Mouse (Mus musculus): ENCODE data around the gene Sirt6.

Gene Sirt6

DNA sequence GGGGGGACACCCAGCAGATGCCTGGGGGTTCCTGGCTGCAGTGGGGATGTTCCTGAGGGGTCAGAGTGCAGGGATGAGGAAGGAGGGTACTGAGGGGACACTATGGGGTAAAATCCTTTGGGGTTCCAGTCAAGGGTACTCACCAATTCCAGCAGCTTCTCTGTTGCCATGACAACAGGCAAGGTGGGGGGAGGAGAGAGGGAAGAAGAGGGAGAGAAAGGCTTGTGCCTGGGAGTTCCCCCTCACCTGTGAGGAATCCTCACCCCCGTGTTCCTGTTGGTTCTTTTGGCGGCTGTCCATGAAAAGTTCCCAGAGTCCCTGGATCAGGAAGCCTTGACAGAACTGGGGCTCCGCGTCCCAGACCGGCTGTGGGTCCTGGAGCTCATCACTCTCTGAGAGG lies 32.0 kb downstream of the Sirt6 start:
- DNase-seq (ENCODE audit: low spot score in 2 of 2): no peak

DNA sequence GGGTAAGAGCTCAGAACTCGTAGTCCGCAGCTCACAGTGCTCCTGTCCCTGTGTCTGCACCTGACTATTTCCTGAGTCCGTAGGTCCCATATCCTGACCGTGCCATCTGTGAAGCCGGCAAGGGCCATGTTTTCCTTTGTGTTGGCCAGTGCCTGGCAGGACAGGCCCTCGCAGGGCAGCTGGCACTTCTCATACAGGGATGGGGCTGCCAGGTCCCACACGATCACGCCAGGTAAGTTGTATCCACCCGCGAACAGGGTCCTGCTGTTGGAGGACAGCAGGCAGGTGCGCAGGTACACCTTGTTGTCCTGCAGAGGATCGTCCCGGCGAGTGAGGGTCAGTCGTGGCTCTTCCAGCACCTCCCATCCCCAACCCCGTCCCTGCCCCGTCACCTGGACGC lies 33.7 kb downstream of the Sirt6 start:
- DNase-seq (ENCODE audit: low spot score in 2 of 2): no peak

DNA sequence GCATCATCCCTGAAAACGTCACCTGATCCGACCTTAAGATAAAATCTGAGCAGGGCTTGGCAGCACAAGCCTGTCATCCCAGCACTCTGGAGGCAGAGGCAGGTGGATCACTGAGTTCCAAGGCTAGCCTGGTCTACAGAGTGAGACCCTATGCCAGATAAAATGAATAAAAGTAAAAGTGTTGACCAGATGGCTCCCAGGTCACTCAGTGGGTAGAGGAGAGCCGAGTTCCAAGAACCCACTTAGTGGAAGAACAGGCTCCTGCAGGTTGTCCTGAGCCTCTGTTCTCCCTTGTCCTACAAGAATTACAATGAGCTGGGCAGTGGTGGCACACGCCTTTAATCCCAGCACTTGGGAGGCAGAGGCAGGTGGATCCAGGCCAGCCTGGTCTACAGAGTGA lies 34.4 kb downstream of the Sirt6 start:
- DNase-seq (ENCODE audit: low spot score in 2 of 2): no peak

DNA sequence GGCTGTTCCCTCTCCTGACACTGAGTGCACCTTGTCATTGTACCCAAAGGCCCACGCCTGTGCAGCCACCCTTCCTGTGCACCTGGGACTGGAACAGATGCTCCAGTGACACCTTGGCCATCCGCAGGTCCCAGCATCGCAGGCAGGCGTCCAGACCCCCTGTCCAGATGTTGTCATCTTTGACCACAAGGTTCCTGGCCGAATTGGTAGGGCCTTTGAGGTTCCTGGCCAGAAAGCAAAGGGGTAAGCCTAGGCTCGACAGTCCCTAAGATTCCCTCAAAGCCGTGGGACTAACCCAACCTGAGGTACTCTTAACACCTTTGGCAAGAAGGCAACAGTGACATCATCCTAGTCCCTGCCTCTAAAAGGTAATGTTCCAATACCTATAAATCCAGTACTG lies 35.0 kb downstream of the Sirt6 start:
- no peak for DNase-seq (ENCODE audit: low spot score in 2 of 2)

DNA sequence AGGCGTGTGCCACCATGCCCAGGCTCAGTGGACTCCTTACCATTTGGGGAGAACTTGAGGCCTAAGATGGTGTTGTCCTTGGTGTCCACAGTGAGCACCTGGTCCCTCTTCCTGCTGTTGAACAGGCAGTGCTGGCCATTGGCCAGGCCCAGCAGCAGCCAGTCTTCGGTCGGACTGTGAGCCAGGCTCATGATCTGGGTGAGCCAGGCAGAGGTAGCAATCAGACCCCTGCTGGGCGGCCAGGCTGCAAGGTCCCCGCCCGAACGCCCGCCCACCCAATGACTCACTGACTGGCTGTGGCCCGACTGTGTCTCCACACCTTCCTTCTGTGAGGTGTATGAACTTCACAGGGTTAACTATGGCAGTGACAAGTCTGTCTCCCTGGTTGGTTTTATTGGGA lies 35.8 kb downstream of the Sirt6 start:
- no peak for DNase-seq (ENCODE audit: low spot score in 2 of 2)

DNA sequence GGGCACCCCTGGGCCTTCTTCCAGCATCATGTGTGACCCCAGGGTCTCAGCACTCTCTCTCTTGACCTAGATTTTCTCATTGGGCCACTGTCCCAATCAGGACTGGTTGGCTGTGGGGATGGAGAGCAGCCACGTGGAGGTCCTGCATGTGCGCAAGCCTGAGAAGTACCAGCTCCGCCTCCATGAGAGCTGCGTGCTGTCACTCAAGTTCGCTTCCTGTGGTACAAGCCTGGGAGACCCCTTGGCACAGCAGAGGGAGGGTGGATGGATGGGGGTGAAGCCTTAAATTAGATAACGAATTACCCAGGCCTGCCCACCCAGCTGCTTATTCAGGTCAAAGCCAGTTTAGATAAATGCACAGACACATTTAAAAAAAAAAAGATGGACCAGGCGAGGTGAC lies 38.9 kb downstream of the Sirt6 start:
- DNase-seq (ENCODE audit: low spot score in 2 of 2): no peak

DNA sequence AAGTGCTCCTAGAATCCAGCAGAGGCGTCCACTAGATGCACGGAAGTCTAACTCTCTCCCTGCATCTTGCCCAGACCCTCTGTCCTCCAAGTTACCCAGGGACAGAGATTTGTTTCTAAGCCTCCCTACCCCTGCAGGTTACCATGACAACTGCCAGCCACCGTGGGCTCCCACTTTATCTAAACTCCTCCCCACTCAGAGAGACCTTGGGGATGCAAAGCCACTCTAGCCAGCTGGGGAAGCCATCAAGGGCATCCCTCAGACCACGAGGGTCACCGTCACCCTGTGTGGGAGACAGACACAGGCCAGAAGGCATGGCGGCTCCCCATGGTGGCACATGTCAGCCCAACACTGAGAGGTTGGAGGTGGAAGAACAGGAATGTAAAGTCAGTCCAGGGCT lies 44.2 kb downstream of the Sirt6 start:
- no peak for DNase-seq (ENCODE audit: low spot score in 2 of 2)

DNA sequence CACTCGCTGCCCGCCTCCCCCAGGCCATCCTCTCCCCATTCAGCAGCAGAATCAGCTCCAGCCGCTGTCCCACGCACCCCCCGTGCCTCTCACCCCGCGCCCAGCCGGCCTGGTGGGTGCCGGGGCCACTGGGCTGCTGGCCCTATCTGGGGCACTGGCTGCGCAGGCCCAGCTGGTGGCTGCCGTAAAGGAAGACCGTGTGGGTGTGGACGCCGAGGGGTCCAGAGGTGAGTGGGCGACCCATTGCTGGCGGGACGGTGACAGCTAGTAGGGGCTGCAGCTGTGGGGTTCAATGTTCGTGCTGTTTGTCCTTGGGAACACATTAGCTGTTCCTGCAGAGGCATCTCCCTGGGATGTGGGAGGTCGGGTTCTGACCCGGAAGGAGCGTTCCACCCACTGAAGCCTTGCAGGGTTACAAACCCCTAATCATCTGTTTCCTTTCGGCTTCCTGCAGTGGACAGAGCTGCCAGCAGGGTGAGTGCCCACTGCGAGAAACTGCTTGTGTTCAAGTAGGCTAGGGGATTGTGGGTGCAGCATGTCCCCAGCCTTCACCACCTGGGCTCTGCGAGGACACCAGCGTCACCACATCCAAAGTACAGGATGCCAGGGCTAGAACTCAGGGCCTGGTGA lies 47.0 kb downstream of the Sirt6 start:
- no peak for DNase-seq (ENCODE audit: low spot score in 2 of 2)

DNA sequence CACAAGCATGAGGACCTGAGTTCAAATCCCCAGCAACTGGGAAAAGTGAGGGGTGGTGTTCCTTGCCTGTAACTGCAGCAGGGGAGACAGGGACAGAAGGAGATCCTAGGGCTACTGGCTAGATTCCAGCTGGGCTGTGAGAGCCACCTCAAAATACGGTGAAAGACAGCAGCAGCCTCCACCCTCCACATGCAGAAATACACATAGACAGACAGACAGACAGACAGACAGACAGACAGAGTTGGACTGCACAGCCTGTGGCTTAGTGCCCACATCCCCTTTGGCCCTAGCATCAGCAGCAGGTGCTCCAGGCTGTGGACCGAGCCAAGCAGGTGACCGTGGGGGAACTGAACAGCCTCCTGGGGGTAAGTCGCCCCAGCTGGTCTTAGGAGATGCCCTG lies 47.6 kb downstream of the Sirt6 start:
- no peak for DNase-seq (ENCODE audit: low spot score in 2 of 2)

DNA sequence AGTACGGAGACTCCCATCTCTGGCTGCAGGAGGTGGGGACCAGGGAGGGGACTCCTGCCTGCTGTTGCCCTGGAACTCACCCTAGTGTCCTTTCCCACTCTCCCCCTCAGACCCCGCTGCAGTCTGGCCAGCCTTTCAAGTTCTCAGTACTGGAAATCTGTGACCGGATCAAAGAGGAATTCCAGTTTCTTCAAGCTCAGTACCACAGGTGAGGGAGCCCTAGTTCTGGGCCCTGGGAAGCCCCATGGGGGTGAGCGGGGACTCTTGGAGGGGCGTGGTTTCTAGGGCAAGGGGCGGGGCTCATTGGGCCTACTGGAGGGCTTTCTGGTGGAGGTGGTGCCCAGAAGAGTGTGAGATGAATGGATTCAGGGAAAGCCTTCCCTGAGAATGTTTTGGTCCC lies 51.9 kb downstream of the Sirt6 start:
- DNase-seq (ENCODE audit: low spot score in 2 of 2): no peak

DNA sequence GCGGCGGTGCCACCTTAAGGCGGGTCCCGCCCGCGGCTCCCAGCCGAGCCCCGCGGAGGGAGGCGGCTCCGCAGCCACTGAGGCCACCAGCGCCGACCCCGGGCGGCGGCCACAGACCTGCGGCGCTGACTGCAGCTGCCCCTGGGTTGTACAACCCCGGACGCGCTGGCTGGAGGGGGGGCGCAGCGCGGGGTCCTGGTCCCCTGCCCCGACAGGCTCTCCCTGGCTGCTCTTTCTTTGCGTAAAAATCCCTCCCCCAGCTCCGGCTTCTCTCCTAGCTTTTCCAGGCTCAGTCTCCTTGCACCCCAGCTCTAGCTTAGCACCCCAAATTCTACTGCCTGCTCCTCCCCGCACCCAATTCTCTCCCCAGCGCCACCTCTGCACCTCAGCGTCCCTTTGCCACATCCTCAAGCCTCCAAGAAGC lies 52.4 kb downstream of the Sirt6 start:
- DNase-seq (ENCODE audit: low spot score in 2 of 2): no peak

DNA sequence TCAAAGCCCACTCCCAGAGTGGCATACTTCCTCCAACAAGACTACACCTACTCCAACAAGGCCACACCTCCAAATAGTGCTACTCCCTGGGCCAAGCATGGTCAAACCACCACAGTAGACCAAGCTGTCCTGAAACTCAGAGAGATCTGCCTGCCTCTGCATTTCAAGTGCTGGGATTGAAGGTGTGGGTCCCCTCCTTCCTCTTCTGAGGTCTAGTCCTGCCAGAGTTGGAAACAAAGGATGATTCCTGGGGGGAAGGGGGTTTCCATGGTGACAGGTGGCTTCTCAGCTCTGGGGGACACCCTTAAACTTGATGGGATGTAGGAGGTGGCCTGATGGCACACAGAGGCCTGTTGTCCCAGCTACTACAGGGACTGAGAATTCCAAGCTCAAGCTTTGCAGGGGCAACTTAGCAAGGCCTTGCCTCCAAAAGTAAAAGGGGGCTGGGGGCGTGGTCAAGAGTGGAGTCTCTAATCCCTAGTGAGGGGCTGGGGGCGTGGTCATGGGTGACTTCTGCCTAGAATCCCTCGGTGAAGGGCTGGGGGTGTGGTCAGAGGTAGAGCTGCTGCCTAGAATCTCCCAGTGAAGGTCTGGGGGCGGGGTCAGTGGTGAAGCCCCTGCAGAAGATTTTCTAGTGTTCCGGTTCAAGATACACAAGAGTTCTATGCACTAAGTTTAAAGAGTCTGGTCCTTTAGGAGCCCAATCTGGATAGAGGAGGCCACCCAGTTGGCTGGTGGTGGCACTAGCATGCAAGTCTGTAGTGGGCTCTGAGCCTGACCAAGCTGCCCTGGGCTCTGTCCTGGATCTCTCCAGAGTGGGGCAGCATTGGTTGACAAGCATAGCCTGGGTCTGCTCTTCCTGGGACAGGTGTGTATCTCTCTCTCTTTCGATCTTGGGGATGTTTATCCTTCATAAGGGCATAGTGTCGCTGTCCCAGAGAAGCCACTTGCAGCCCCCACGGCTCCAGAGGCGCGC lies 53.2 kb downstream of the Sirt6 start, which contains the start of gene Tle2:
Tle2 (plus strand) TSS at position 481 of the 976 bp plus-strand sequence.
- DNase-seq (ENCODE audit: low spot score in 2 of 2): no peak

DNA sequence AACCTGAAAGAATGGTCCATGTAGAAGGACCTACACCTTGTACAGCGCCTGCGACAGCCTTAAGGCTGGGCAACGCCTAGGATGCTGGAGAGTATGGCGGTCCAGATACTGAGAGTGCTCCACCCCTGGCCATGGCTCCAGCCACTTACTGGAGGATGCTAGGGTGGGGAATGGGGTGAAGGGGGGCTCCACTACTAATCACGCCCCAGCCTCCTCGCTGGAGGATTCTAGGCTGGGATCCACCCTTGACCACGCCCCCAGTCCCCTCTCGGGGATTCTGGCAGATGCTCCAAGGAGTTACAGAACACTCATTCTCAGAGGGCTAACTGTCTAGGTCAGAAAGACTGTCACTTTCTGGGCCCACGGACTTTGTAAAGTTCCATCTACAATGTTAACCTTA lies 54.6 kb downstream of the Sirt6 start:
- no peak for DNase-seq (ENCODE audit: low spot score in 2 of 2)

DNA sequence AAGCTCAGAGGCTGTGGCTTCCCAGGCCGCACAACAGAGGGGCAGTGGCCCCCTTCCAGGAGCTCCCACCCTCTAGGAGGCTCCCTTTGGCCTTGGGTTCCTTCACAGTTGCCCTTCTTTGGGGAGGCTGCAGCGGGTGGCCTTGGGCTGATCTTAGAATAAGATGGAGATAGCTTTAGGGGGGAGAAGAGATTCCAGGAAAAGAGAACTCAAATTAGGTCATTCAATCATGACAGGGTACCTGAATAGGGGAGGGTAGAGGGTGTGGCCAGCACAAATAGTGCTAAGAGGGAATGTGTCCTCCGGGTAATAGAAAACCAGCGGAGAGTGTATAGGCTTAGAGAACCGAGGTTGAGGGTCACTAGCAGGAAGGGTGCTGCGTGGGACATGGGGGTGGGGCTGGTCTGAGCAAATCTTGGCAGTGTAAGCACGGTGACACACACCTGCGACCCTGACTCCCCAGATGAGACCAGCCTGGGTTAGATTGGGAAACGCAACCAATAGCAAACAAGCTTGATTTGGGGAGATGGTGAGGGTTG lies 55.4 kb downstream of the Sirt6 start:
- DNase-seq (ENCODE audit: low spot score in 2 of 2): no peak
